Mouse (Mus musculus) lung, embryonic 15.5 days (tissue): Measurements from ENCODE around the gene Lrp2. TPM values are rescaled to one million over a fixed set of nuclear protein-coding genes. Genes with fewer than 3 reads are reported as not detected.

ENCODE experiments used
- ATAC-seq: fragments of 200-750 bp; cut with Nextera tagmentation; 2 replicates; pipeline ENCODE4 v1.8.0; 2017; ENCODE audit warnings: moderate number of reproducible peaks, borderline replicate concordance; ENCODE audit not compliant: low FRiP score, low TSS enrichment; ENCODE audit errors: extremely low read depth
- H3K27ac ChIP-seq: fragments of 300-500 bp; sonication (generic); 2 replicates; pipeline ENCODE4 v1.5.1; 2015; ENCODE audit warnings: moderate library complexity, mild to moderate bottlenecking, inconsistent platforms
- H3K27me3 ChIP-seq: fragments of 300-500 bp; sonication (generic); 2 replicates; pipeline ENCODE4 v1.6.1; 2015; ENCODE audit warnings: inconsistent platforms
- H3K36me3 ChIP-seq: fragments of 300-500 bp; sonication (generic); 2 replicates; pipeline ENCODE4 v1.6.1; 2015; ENCODE audit warnings: inconsistent platforms
- H3K4me1 ChIP-seq: fragments of 300-500 bp; sonication (generic); 2 replicates; pipeline ENCODE4 v1.6.1; 2015; ENCODE audit warnings: inconsistent platforms
- H3K4me2 ChIP-seq: fragments of 300-500 bp; sonication (generic); 2 replicates; pipeline ENCODE4 v1.6.1; 2015; ENCODE audit warnings: inconsistent platforms, mild to moderate bottlenecking, moderate library complexity
- H3K4me3 ChIP-seq: fragments of 300-500 bp; sonication (generic); 2 replicates; pipeline ENCODE4 v1.5.1; 2015; ENCODE audit warnings: mild to moderate bottlenecking, inconsistent platforms
- H3K9ac ChIP-seq: fragments of 300-500 bp; sonication (generic); 2 replicates; pipeline ENCODE4 v1.6.1; 2015; ENCODE audit warnings: inconsistent platforms
- H3K9me3 ChIP-seq: fragments of 300-500 bp; sonication (generic); 2 replicates; pipeline ENCODE4 v1.6.1; 2016; ENCODE audit warnings: inconsistent platforms
- WGBS: fragments of 180-500 bp; shearing (Covaris S2); methylation state at CpG from one replicate; pipeline ENCODE4 v1.1.7; 2015; 5-methylcytosine and 5-hydroxymethylcytosine counted together
- polyA plus RNA-seq: library from polyadenylated mRNA; unstranded; fragments of >200 nt; fragmentation: Nextera tagmentation; extraction: Ambion mirVana; gene quantifications from 2 replicates; pipeline ENCODE4 v1.2.1, GENCODE M21; 2015

Gene Lrp2
- polyA plus RNA-seq, 1 experiment from 2014 or later: 0.87 TPM

DNA sequence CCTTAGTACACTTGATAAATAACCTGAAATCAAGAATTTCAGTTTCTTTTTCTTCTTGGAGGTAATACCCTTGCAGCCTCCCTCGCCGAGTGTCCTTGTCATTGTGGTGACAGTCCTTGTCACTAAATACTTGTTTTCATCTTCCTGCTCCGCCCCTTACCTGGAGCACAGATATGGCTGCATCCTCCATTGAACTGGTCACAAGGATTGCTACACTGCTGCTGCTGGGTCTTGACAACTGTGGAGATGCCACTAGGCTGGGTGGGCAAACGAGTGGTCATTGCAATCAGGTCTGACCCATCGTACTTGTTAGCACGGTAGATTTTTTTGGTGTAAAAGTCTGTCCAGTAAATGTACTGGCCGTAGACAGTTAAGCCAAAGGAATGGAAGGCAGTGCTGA lies 104.9 kb downstream of the Lrp2 start:
- H3K4me2 ChIP-seq: no peak overlapping the region
- no peaks in the 10 kb centered on the region for H3K27me3 ChIP-seq
- ATAC-seq: no peak
- H3K9ac ChIP-seq: no peak overlapping the region
- H3K9me3 ChIP-seq: no peaks in the 10 kb centered on the region
- H3K27ac ChIP-seq: no peak overlapping the region
- no peaks in the 10 kb centered on the region for H3K4me1 ChIP-seq
- no peak overlapping the region for H3K4me3 ChIP-seq
- 89% methylated on average over 7 of the region's 7 CpGs for WGBS
- H3K36me3 ChIP-seq: no peaks in the 10 kb centered on the region

DNA sequence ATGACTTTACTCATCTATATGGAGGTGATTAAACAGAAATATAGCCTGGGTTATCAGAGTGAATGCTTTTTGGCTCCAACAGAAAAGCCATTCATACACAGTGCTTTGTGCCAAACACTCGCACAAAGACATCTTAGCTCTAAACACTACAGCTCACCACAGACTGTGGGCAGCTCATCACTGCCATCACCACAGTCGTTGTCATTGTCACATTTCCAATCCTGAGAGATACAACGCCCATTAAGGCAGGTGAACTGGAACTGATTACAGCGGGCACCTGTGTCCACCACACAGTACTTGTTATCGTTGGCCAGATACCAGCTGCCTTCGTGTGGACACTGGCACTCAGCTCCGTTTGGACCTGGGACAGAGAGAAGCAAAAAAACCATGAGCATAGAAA lies 106.0 kb downstream of the Lrp2 start:
- 78% methylated on average over 7 of the region's 7 CpGs for WGBS

DNA sequence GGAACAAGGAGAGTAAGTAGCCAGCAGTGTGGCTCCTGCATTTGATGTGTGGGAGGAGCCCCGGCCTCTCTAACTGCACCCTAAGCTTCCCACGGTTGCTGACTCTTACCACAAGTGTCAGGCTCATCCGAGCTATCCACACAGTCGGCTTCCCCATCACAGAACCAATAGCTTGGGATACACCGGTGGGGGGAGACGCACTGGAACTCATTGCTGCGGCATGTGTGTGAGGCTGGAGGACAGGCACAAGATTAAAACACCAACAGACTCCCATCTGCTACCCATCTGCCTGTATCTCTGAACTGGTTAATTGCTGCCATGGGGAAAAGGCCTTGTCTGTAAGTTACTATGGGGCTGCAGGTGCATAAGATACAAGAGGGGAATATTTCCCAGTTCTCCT lies 109.0 kb downstream of the Lrp2 start:
- Histone ChIP-seq H3K9ac (no peak overlapping the region), H3K27ac (no peak overlapping the region), H3K9me3 (no peaks in the 10 kb centered on the region), H3K4me1 (no peaks in the 10 kb centered on the region), H3K36me3 (no peaks in the 10 kb centered on the region), H3K4me3 (no peak overlapping the region), H3K4me2 (no peak overlapping the region), H3K27me3 (no peaks in the 10 kb centered on the region)
- WGBS: 85% methylated on average over 7 of the region's 7 CpGs
- no peak for ATAC-seq

More for the DNA sequence above, 106.0 kb downstream of the Lrp2 start:
- H3K9ac ChIP-seq: no peak overlapping the region
- H3K27ac ChIP-seq: no peak overlapping the region
- H3K9me3 ChIP-seq: no peaks in the 10 kb centered on the region
- H3K4me1 ChIP-seq: no peaks in the 10 kb centered on the region
- H3K27me3 ChIP-seq: no peaks in the 10 kb centered on the region
- no peaks in the 10 kb centered on the region for H3K36me3 ChIP-seq
- no peak overlapping the region for H3K4me3 ChIP-seq
- H3K4me2 ChIP-seq: no peak overlapping the region
- no peak for ATAC-seq

DNA sequence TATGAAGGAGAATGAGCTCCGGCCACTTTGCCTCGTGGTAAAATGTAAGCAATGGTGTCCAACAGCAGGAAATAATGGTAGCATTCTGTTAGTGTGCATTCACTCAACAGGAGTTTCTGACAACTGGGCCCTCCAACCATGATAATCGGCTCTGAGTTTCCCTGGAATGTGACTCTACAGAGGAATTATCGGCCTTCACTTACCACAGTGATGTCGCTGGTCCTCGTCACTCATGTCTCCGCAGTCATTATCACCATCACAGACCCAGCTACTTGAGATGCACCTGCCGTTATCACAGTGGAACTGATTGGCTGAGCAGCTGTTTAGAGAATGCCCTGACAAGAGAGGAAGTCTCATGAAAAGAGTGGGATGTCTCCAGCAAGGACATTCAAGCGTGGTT lies 110.7 kb downstream of the Lrp2 start:
- Histone ChIP-seq H3K27ac (no peak overlapping the region), H3K27me3 (no peaks in the 10 kb centered on the region), H3K36me3 (no peaks in the 10 kb centered on the region), H3K4me2 (no peak overlapping the region), H3K4me3 (no peak overlapping the region), H3K4me1 (peaks cover 8% of the 10 kb centered on the region; the same call in 1 of the 2 replicates), H3K9me3 (no peaks in the 10 kb centered on the region), H3K9ac (no peak overlapping the region)
- ATAC-seq: no peak
- 76% methylated on average over 9 of the region's 9 CpGs for WGBS

DNA sequence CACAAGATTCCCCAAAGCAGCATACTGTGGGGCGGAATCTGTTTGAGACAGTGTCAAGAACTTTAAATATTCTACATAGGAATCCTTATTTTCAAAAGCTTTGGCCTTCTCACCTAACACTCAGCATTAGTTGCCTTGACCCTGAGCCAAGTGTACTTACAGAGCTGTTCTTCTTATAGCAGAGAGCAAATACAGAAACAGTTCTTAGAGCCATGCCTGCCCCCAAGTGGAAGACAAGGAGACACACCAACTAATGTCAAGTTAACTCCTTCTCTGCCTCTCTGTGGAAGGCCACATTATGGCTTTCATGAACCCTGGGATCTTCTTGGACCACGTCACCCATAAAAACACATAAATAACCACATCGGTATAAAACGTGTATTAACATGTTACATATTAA lies 114.0 kb downstream of the Lrp2 start:
- Histone ChIP-seq H3K9ac (no peak overlapping the region), H3K4me2 (no peak overlapping the region; the same call in 1 of the 2 replicates), H3K27ac (no peak overlapping the region), H3K4me1 (peaks cover 8% of the 10 kb centered on the region; the same call in 1 of the 2 replicates), H3K4me3 (no peak overlapping the region), H3K36me3 (no peaks in the 10 kb centered on the region), H3K27me3 (no peaks in the 10 kb centered on the region), H3K9me3 (no peaks in the 10 kb centered on the region)
- peak; percentile 77 for ATAC-seq
- WGBS: 54% methylated on average over 4 of the region's 4 CpGs

DNA sequence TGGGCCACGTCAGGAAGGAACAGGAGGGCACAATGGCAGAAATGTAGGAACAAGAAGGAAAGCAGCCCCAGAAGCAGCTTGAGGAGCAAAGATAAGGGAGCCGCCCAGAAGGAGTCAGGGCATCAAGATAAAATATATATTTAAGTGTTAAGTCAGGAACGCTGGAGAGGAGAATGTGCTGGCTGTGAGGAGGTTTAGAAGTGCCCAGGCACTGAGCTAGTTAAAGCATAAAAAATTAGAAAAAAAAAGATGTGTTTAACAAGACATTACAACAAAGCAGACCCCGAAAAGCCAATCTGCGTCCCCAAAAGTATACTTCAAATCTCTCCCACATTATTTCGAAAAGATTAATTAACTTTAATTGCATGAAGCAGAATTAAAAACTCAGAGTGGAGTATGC lies 122.3 kb downstream of the Lrp2 start:
- no peak for ATAC-seq

DNA sequence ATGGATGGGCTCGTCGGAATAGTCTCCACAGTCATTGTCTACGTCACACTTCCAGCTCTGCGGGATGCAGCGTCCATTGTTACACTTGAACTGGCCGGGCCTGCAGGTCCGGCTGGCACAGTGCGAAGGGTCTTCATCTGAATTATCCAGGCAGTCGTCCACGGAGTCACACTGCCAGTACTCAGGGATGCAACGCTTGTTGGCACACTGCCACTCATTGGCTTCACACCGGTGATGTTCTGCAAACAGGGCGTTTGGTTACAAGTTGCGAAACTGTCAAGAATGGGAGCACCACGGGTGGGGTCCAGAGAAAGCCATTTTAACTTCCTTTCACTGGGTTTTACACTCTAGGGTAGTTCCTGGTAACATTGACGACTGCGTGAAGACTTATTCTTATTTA lies 126.4 kb downstream of the Lrp2 start:
- no peaks in the 10 kb centered on the region for H3K36me3 ChIP-seq
- 76% methylated on average over 17 of the region's 17 CpGs for WGBS
- no peak overlapping the region for H3K4me2 ChIP-seq

More for the DNA sequence above, 122.3 kb downstream of the Lrp2 start:
- Histone ChIP-seq H3K4me1 (no peaks in the 10 kb centered on the region), H3K27ac (no peak overlapping the region), H3K9ac (no peak overlapping the region), H3K9me3 (no peaks in the 10 kb centered on the region), H3K4me3 (no peak overlapping the region), H3K4me2 (no peak overlapping the region), H3K36me3 (no peaks in the 10 kb centered on the region), H3K27me3 (no peaks in the 10 kb centered on the region)
- 66% methylated on average over 6 of the region's 6 CpGs for WGBS

DNA sequence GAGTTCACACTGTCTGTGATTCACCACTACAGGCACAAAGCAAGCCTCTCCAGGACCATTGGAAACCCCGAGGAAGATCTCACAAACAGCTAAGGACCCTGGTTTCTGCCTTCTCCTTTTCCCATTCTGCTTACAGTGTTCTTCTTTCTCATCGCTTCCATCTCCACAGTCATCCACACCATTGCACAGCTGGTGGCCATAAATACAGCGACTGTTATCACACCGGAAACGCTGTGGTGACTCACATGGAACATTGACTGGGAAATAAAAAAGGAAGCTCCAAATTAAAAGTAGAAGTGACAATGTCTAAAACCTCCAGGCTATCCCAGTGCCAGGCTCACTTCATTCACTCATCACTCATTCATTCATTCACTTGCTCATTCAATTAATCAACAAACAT lies 134.7 kb downstream of the Lrp2 start:
- ATAC-seq: no peak
- 83% methylated on average over 5 of the region's 5 CpGs for WGBS
- H3K27me3 ChIP-seq: no peaks in the 10 kb centered on the region

More for the DNA sequence above, 126.4 kb downstream of the Lrp2 start:
- H3K9ac ChIP-seq: no peak overlapping the region
- no peaks in the 10 kb centered on the region for H3K4me1 ChIP-seq
- no peak overlapping the region for H3K4me3 ChIP-seq
- no peak for ATAC-seq
- H3K9me3 ChIP-seq: no peaks in the 10 kb centered on the region
- no peak overlapping the region for H3K27ac ChIP-seq
- no peaks in the 10 kb centered on the region for H3K27me3 ChIP-seq

DNA sequence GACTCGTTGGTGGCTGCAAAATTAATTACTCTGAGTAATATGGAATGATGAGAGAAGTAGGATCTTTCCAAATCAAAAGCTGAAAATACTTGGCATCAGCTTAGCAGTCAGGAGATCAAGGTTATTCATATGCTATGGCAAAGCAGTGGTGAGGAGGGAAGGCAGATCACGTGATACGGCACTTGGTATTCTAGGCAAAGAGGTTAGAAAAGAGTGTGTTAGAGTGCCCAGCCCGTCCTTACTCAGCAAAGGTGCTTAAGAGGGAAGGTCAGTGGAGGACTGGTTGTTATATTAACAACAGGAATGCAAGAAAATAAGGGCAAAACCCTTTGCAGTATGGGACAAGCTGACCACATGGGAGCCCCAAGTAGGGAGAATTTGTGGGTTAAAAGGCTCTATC lies 137.3 kb downstream of the Lrp2 start:
- 78% methylated on average over 4 of the region's 4 CpGs for WGBS
- no peaks in the 10 kb centered on the region for H3K36me3 ChIP-seq
- no peak for ATAC-seq
- H3K4me1 ChIP-seq: no peaks in the 10 kb centered on the region
- H3K27ac ChIP-seq: no peak overlapping the region
- no peaks in the 10 kb centered on the region for H3K27me3 ChIP-seq
- no peak overlapping the region for H3K4me2 ChIP-seq
- H3K9me3 ChIP-seq: no peaks in the 10 kb centered on the region
- no peak overlapping the region for H3K9ac ChIP-seq
- H3K4me3 ChIP-seq: no peak overlapping the region

More for the DNA sequence above, 134.7 kb downstream of the Lrp2 start:
- H3K36me3 ChIP-seq: no peaks in the 10 kb centered on the region
- no peak overlapping the region for H3K27ac ChIP-seq
- no peak overlapping the region for H3K4me3 ChIP-seq
- no peaks in the 10 kb centered on the region for H3K9me3 ChIP-seq
- no peak overlapping the region for H3K9ac ChIP-seq
- H3K4me1 ChIP-seq: no peaks in the 10 kb centered on the region
- H3K4me2 ChIP-seq: no peak overlapping the region

DNA sequence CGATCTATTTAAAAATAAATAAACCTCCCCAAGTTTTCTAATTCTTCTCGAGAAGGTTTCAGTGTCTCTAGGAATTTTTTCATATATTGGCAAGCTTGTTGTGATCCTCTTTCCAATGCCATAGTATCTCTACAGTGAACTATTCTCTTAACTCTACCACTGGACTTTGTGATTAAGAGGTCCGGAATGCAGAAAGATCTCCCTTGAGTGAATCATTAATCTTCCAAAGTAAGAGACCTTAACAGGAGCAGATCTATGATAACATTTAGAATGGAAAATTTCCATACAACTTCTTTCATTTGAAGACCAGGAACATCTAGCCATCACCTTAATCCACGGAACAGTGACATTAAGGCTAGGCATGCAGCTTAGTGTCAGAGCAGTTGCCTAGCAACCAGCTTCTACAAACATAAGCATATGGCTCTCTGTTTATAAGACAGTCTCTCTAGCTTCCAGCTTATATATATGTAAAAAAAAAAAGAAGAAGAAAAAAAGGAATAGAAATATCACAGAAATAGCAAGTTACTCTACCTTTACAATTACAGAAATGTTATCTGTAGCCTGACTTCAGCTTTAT lies 139.9 kb downstream of the Lrp2 start:
- no peaks in the 10 kb centered on the region for H3K9me3 ChIP-seq
- H3K27ac ChIP-seq: no peak overlapping the region
- no peaks in the 10 kb centered on the region for H3K27me3 ChIP-seq
- no peaks in the 10 kb centered on the region for H3K4me1 ChIP-seq
- 46% methylated on average over 4 of the region's 4 CpGs for WGBS
- no peak overlapping the region for H3K4me3 ChIP-seq
- H3K9ac ChIP-seq: no peak overlapping the region
- no peaks in the 10 kb centered on the region for H3K36me3 ChIP-seq
- no peak for ATAC-seq
- no peak overlapping the region for H3K4me2 ChIP-seq

DNA sequence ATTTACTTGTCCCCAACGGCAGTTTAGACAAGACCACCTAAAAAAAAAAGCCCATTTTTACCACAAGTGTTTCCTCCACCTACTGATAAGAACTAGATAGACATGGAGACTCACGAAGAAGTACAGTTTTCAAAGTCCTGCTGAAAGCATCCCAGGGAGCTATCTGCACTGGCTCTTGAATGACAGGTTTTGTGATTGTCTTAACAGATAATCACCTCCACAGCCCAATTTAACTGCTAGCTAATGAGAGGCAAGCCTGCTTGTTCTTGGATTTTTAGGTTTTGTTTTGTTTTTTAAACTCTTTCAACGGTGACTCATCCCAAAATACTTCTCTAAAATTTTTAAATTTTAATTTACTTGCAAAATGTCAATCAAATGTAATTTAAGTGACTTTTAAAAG lies 144.2 kb downstream of the Lrp2 start:
- Histone ChIP-seq H3K36me3 (no peaks in the 10 kb centered on the region), H3K27ac (no peak overlapping the region), H3K9me3 (no peaks in the 10 kb centered on the region), H3K9ac (no peak overlapping the region), H3K4me3 (no peak overlapping the region), H3K27me3 (no peaks in the 10 kb centered on the region), H3K4me2 (no peak overlapping the region), H3K4me1 (no peaks in the 10 kb centered on the region)
- WGBS: 33% methylated on average over 3 of the region's 3 CpGs
- ATAC-seq: no peak

DNA sequence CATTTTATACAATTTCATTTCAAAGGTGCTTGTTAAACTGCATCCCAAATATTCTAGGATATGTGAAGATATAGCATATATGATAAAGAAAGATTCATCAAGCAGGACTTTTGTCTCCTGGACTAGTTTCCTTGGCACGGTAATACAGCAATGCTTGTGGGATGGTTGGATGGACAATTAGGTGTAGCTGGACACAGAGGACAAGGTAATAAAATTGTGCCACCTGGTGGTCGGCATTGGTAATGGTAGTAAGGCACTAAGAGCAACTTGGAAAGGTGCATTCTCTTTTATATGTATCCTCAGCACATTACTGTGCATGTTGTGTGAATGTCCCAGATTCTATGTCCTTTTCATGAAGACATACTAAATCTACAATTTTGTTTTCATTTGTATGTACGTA lies 157.7 kb downstream of the Lrp2 start:
- H3K27me3 ChIP-seq: no peaks in the 10 kb centered on the region
- no peak overlapping the region for H3K9ac ChIP-seq
- no peaks in the 10 kb centered on the region for H3K9me3 ChIP-seq
- no peak overlapping the region for H3K4me2 ChIP-seq
- H3K4me3 ChIP-seq: no peak overlapping the region
- 27% methylated on average over 3 of the region's 3 CpGs for WGBS
- 0 out of 2 replicates have a peak, but pooled peaks have one; percentile 52 for ATAC-seq
- no peaks in the 10 kb centered on the region for H3K36me3 ChIP-seq
- H3K4me1 ChIP-seq: no peaks in the 10 kb centered on the region
- no peak overlapping the region for H3K27ac ChIP-seq

DNA sequence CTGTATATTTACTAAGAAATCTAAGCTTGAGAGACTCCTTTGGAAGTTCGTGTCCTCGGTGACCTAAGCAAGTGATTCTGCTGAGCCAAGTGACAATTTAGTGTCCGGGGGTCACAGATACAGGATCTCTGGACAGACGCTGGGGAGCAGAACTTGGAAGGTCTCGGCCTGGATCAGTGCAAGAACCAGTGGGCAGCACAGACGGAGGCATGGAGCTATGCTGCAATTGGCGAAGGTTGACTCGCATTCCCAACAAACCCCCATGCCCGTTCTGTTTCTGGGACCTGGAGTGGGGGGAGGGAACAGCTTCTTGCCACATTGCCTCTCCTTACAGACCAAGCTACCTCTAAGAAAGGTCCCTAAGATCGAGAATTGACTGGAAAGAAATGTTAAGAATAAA lies 158.7 kb downstream of the Lrp2 start:
- no peak overlapping the region for H3K4me3 ChIP-seq
- H3K9me3 ChIP-seq: no peaks in the 10 kb centered on the region
- no peaks in the 10 kb centered on the region for H3K36me3 ChIP-seq
- 82% methylated on average over 10 of the region's 10 CpGs for WGBS
- H3K4me2 ChIP-seq: no peak overlapping the region
- H3K9ac ChIP-seq: no peak overlapping the region
- ATAC-seq: no peak
- H3K4me1 ChIP-seq: no peaks in the 10 kb centered on the region
- no peak overlapping the region for H3K27ac ChIP-seq
- H3K27me3 ChIP-seq: no peaks in the 10 kb centered on the region
